Comparison of ENCODE assay signal across 8 mouse cellular contexts in genomic region chr5:37242360-37243168, GRCm38 (mm10). TPM values are rescaled to one million over a fixed set of nuclear protein-coding genes. Genes with fewer than 3 reads are reported as not detected.
DNase-seq lines count a peak whose midpoint lies in the region; ATAC-seq and TF ChIP-seq lines count a peak whose summit lies in the region.

No protein-coding gene starts in this region.

- peaks cover 18% of the 10 kb centered on the region for H3K4me1 ChIP-seq in neural tube, embryonic 11.5 days (ENCODE audit: control insufficient read depth, insufficient read depth, low read length)
- H3K4me1 ChIP-seq in intestine, postnatal 0 days (replicated peaks; ENCODE audit: control insufficient read depth, insufficient read depth, low read length), result 0 out of 2 replicates have a peak, but pooled peaks cover 3% of the 10 kb centered on the region
- H3K4me1 ChIP-seq in stomach, embryonic 15.5 days, result peaks cover 19% of the 10 kb centered on the region

- peak overlapping the region; percentile 68 for H3K4me2 ChIP-seq in neural tube, embryonic 11.5 days (ENCODE audit: low read depth)
- H3K4me2 ChIP-seq in intestine, postnatal 0 days (replicated peaks; ENCODE audit: low read depth), result peak overlapping the region; percentile 61
- H3K4me2 ChIP-seq in stomach, embryonic 15.5 days, result peak overlapping the region; percentile 76

- H3K4me3 ChIP-seq in neural tube, embryonic 11.5 days (ENCODE audit: low read depth, low read length), result peak overlapping the region; percentile 62
- H3K4me3 ChIP-seq in intestine, postnatal 0 days (ENCODE audit: low read depth, low read length), result peak overlapping the region; percentile 33
- H3K4me3 ChIP-seq in stomach, embryonic 15.5 days (replicated peaks), result peak overlapping the region; percentile 37

- DNase-seq in adrenal gland, postnatal 14 days, result peak; percentile 7
- no peak for DNase-seq in adrenal gland, postnatal 10 days
- DNase-seq in neural tube, embryonic 11.5 days (ENCODE audit: low spot score), result peak; percentile 38
- DNase-seq in neural tube, embryonic 10.5 days (ENCODE audit: extremely low spot score, low spot score), result no peak
- DNase-seq in gastrocnemius, postnatal 4 days (ENCODE audit: low spot score in 2 of 2), result no peak
- no peak for DNase-seq in gastrocnemius, postnatal 10 days

- TF ChIP-seq CTCF in intestine, postnatal 0 days (IDR thresholded peaks at IDR 0.05; ENCODE audit: low read depth), result no peak

- 9% methylated on average over 44 of the region's 44 CpGs for WGBS in neural tube, embryonic 11.5 days
- 13% methylated on average over 43 of the region's 44 CpGs for WGBS in intestine, postnatal 0 days
- WGBS in stomach, embryonic 15.5 days, result 12% methylated on average over 44 of the region's 44 CpGs

- peaks cover 28% of the 10 kb centered on the region for H3K27me3 ChIP-seq in neural tube, embryonic 11.5 days (ENCODE audit: control insufficient read depth, insufficient read depth, low read length)
- peaks cover 66% of the 10 kb centered on the region for H3K27me3 ChIP-seq in intestine, postnatal 0 days (replicated peaks; ENCODE audit: control insufficient read depth, insufficient read depth, low read length)
- H3K27me3 ChIP-seq in stomach, embryonic 15.5 days (replicated peaks), result peaks cover 69% of the 10 kb centered on the region

- peak overlapping the region; percentile 72 for H3K9ac ChIP-seq in neural tube, embryonic 11.5 days (ENCODE audit: low read length)
- no peak overlapping the region for H3K9ac ChIP-seq in intestine, postnatal 0 days (ENCODE audit: low read depth, low read length)
- H3K9ac ChIP-seq in stomach, embryonic 15.5 days, result no peak overlapping the region

- H3K27ac ChIP-seq in neural tube, embryonic 11.5 days (ENCODE audit: low read depth, low read length), result peak overlapping the region; percentile 62; the same call in 1 of the 2 replicates
- H3K27ac ChIP-seq in intestine, postnatal 0 days (ENCODE audit: low read depth, low read length), result no peak overlapping the region
- no peak overlapping the region for H3K27ac ChIP-seq in stomach, embryonic 15.5 days

- H3K36me3 ChIP-seq in neural tube, embryonic 11.5 days (ENCODE audit: control insufficient read depth, insufficient read depth, low read length), result no peaks in the 10 kb centered on the region
- H3K36me3 ChIP-seq in intestine, postnatal 0 days (ENCODE audit: control insufficient read depth, insufficient read depth), result no peaks in the 10 kb centered on the region
- no peaks in the 10 kb centered on the region for H3K36me3 ChIP-seq in stomach, embryonic 15.5 days

- no peaks in the 10 kb centered on the region for H3K9me3 ChIP-seq in neural tube, embryonic 11.5 days (ENCODE audit: control insufficient read depth, low read length)
- H3K9me3 ChIP-seq in intestine, postnatal 0 days (ENCODE audit: control insufficient read depth), result no peaks in the 10 kb centered on the region
- no peaks in the 10 kb centered on the region for H3K9me3 ChIP-seq in stomach, embryonic 15.5 days

- ATAC-seq in neural tube, embryonic 11.5 days (ENCODE audit: insufficient read depth, low FRiP score, low TSS enrichment), result 0 out of 2 replicates have a peak, but pooled peaks have one; percentile 0
- ATAC-seq in intestine, postnatal 0 days, result no peak
- ATAC-seq in stomach, embryonic 15.5 days (ENCODE audit: insufficient read depth, low FRiP score, low read depth), result no peak

RNA-seq across cellular contexts. Expression of gene Crmp1, which starts 0.8 kb away (rescaled TPM):
- 7.0 and 12.1 TPM in 2 replicates for total RNA-seq in adrenal gland, postnatal 14 days (2021)
- 10 to 100 TPM; 11.1 to 19.5 TPM for total RNA-seq in adrenal gland, postnatal 10 days (2021)
- polyA plus RNA-seq in neural tube, embryonic 11.5 days (2014; fragmentation: Nextera tagmentation; extraction: Ambion mirVana), result 472 and 565 TPM in 2 replicates
- polyA plus RNA-seq in intestine, postnatal 0 days (2015; fragmentation: Nextera tagmentation; extraction: Ambion mirVana), result 8.9 and 11.4 TPM in 2 replicates
- 27.7 and 29.4 TPM in 2 replicates for polyA plus RNA-seq in stomach, embryonic 15.5 days (2015; fragmentation: Nextera tagmentation; extraction: Ambion mirVana)
- 1 to 10 TPM; 3.0 to 4.1 TPM for total RNA-seq in gastrocnemius, postnatal 4 days (2021)
- 1 to 10 TPM; 1.5 to 2.5 TPM for total RNA-seq in gastrocnemius, postnatal 10 days (2021)

Comparison
In these comparisons a context has a peak if more than half of its experiments do, and no peak if none do; other contexts are left out.
1. DNase-seq: peak in adrenal gland, postnatal 14 days (single experiment) and neural tube, embryonic 11.5 days (single experiment); none in adrenal gland, postnatal 10 days (single experiment), neural tube, embryonic 10.5 days (single experiment), gastrocnemius, postnatal 4 days (0 of 2) and gastrocnemius, postnatal 10 days (single experiment).
2. Peak in every context shown above with its lines, with median percentiles within 50 percentile points of each other: H3K4me2 ChIP-seq and H3K4me3 ChIP-seq.